Mouse (Mus musculus): Measurements from ENCODE around the gene Senp3. TPM values are rescaled to one million over a fixed set of nuclear protein-coding genes. Genes with fewer than 3 reads are reported as not detected.

The Senp3 gene
- polyA plus RNA-seq, 1 experiment from 2014 or later: 99.2 TPM

MicroRNAs encoded within 50 kb of the gene (microRNA counts, 519-probe panel; counts per million panel counts)
- microRNA mmu-miR-1934: not detected
- microRNA mmu-miR-467f: 1,652 counts per million, percentile 3 among the panel's probes with 10 or more counts

Small RNAs within 50 kb of the gene (microRNA-seq; reads per million reads assigned to microRNA genes)
- gene Mir1934 (1.8 reads per million, percentile 5 among the genes with 10 or more reads in this experiment), gene Mir467f (not detected)

Other genes starting within 250 kb of the Senp3 start
- gene Dnah2, start 133.0 kb downstream of the Senp3 start, polyA plus RNA-seq (2014; fragmentation: Nextera tagmentation; extraction: Ambion mirVana): 4.8 and 4.9 TPM in 2 replicates
- gene Efnb3, start 121.9 kb downstream of the Senp3 start, polyA plus RNA-seq (2014; fragmentation: Nextera tagmentation; extraction: Ambion mirVana): 39.9 and 40.8 TPM in 2 replicates
- 15.6 and 16.8 TPM in 2 replicates for gene Wrap53, start 101.8 kb downstream of the Senp3 start, polyA plus RNA-seq (2014; fragmentation: Nextera tagmentation; extraction: Ambion mirVana)
- 55.7 TPM in 2 replicates for gene Trp53, start 101.7 kb downstream of the Senp3 start, polyA plus RNA-seq (2014; fragmentation: Nextera tagmentation; extraction: Ambion mirVana)
- gene Atp1b2, start 76.1 kb downstream of the Senp3 start, polyA plus RNA-seq (2014; fragmentation: Nextera tagmentation; extraction: Ambion mirVana): 72.1 and 94.2 TPM in 2 replicates
- not detected in 2 replicates for gene Shbg, start 64.2 kb downstream of the Senp3 start, polyA plus RNA-seq (2014; fragmentation: Nextera tagmentation; extraction: Ambion mirVana)
- gene Sat2, start 60.1 kb downstream of the Senp3 start, polyA plus RNA-seq (2014; fragmentation: Nextera tagmentation; extraction: Ambion mirVana): 16.9 and 24.5 TPM in 2 replicates
- gene Fxr2, start 49.1 kb downstream of the Senp3 start, polyA plus RNA-seq (2014; fragmentation: Nextera tagmentation; extraction: Ambion mirVana): 27.9 and 35.1 TPM in 2 replicates
- not detected in 2 replicates for gene Sox15, start 26.8 kb downstream of the Senp3 start, polyA plus RNA-seq (2014; fragmentation: Nextera tagmentation; extraction: Ambion mirVana)
- gene Mpdu1, start 19.4 kb downstream of the Senp3 start, polyA plus RNA-seq (2014; fragmentation: Nextera tagmentation; extraction: Ambion mirVana): 47.4 and 63.7 TPM in 2 replicates
- gene Cd68, start 15.9 kb downstream of the Senp3 start, polyA plus RNA-seq (2014; fragmentation: Nextera tagmentation; extraction: Ambion mirVana): 8.0 and 10.3 TPM in 2 replicates
- gene Eif4a1, start 9.7 kb downstream of the Senp3 start, polyA plus RNA-seq (2014; fragmentation: Nextera tagmentation; extraction: Ambion mirVana): 559 and 579 TPM in 2 replicates
- 0.20 and 0.55 TPM in 2 replicates for gene Tnfsf13, start 3.7 kb upstream of the Senp3 start, polyA plus RNA-seq (2014; fragmentation: Nextera tagmentation; extraction: Ambion mirVana)
- 4.2 and 5.0 TPM in 2 replicates for gene Tnfsf12, start 13.8 kb upstream of the Senp3 start, polyA plus RNA-seq (2014; fragmentation: Nextera tagmentation; extraction: Ambion mirVana)
- gene Tnfsfm13, start 14.0 kb upstream of the Senp3 start, polyA plus RNA-seq (2014; fragmentation: Nextera tagmentation; extraction: Ambion mirVana): 1.1 and 2.6 TPM in 2 replicates
- 24.3 and 26.9 TPM in 2 replicates for gene Polr2a, start 76.6 kb upstream of the Senp3 start, polyA plus RNA-seq (2014; fragmentation: Nextera tagmentation; extraction: Ambion mirVana)
- gene Slc35g3, start 79.9 kb upstream of the Senp3 start, polyA plus RNA-seq (2014; fragmentation: Nextera tagmentation; extraction: Ambion mirVana): 0.27 and 0.39 TPM in 2 replicates
- gene Zbtb4, start 83.8 kb upstream of the Senp3 start, polyA plus RNA-seq (2014; fragmentation: Nextera tagmentation; extraction: Ambion mirVana): 4.6 TPM in 2 replicates
- 1.4 and 1.6 TPM in 2 replicates for gene Chrnb1, start 113.9 kb upstream of the Senp3 start, polyA plus RNA-seq (2014; fragmentation: Nextera tagmentation; extraction: Ambion mirVana)
- gene Fgf11, start 119.8 kb upstream of the Senp3 start, polyA plus RNA-seq (2014; fragmentation: Nextera tagmentation; extraction: Ambion mirVana): 4.3 TPM in 2 replicates
- 0.90 and 1.9 TPM in 2 replicates for gene Tmem102, start 123.5 kb upstream of the Senp3 start, polyA plus RNA-seq (2014; fragmentation: Nextera tagmentation; extraction: Ambion mirVana)
- gene Gm39566, start 133.2 kb upstream of the Senp3 start, polyA plus RNA-seq (2014; fragmentation: Nextera tagmentation; extraction: Ambion mirVana): not detected in 2 replicates
- not detected in 2 replicates for gene Spem2, start 136.4 kb upstream of the Senp3 start, polyA plus RNA-seq (2014; fragmentation: Nextera tagmentation; extraction: Ambion mirVana)
- 0.40 and 0.44 TPM in 2 replicates for gene Spem1, start 140.1 kb upstream of the Senp3 start, polyA plus RNA-seq (2014; fragmentation: Nextera tagmentation; extraction: Ambion mirVana)
- gene Nlgn2, start 155.7 kb upstream of the Senp3 start, polyA plus RNA-seq (2014; fragmentation: Nextera tagmentation; extraction: Ambion mirVana): 22.3 and 24.7 TPM in 2 replicates
- gene Tmem256, start 156.4 kb upstream of the Senp3 start, polyA plus RNA-seq (2014; fragmentation: Nextera tagmentation; extraction: Ambion mirVana): 321 and 409 TPM in 2 replicates
- gene Plscr3, start 164.3 kb upstream of the Senp3 start, polyA plus RNA-seq (2014; fragmentation: Nextera tagmentation; extraction: Ambion mirVana): 39.3 and 39.8 TPM in 2 replicates
- gene Tnk1, start 176.6 kb upstream of the Senp3 start, polyA plus RNA-seq (2014; fragmentation: Nextera tagmentation; extraction: Ambion mirVana): not detected in 2 replicates
- not detected in 2 replicates for gene Tmem95, start 195.9 kb upstream of the Senp3 start, polyA plus RNA-seq (2014; fragmentation: Nextera tagmentation; extraction: Ambion mirVana)
- 2.2 and 2.3 TPM in 2 replicates for gene Kctd11, start 199.3 kb upstream of the Senp3 start, polyA plus RNA-seq (2014; fragmentation: Nextera tagmentation; extraction: Ambion mirVana)
- gene Acap1, start 213.5 kb upstream of the Senp3 start, polyA plus RNA-seq (2014; fragmentation: Nextera tagmentation; extraction: Ambion mirVana): 0.20 and 0.33 TPM in 2 replicates
- gene 2810408A11Rik, start 218.9 kb upstream of the Senp3 start, polyA plus RNA-seq (2014; fragmentation: Nextera tagmentation; extraction: Ambion mirVana): 5.4 and 7.6 TPM in 2 replicates
- gene Neurl4, start 219.0 kb upstream of the Senp3 start, polyA plus RNA-seq (2014; fragmentation: Nextera tagmentation; extraction: Ambion mirVana): 25.6 and 28.1 TPM in 2 replicates
- 50.4 and 56.5 TPM in 2 replicates for gene Gps2, start 231.8 kb upstream of the Senp3 start, polyA plus RNA-seq (2014; fragmentation: Nextera tagmentation; extraction: Ambion mirVana)
- 1,061 and 1,077 TPM in 2 replicates for gene Eif5a, start 239.9 kb upstream of the Senp3 start, polyA plus RNA-seq (2014; fragmentation: Nextera tagmentation; extraction: Ambion mirVana)